Comparison of ENCODE assay signal across 24 mouse cellular contexts in genomic region chrX:99586282-99586681, GRCm38 (mm10).
A peak's percentile ranks its signal among the peaks of the same experiment; 100 is the strongest.
DNase-seq lines count a peak whose midpoint lies in the region; ATAC-seq and TF ChIP-seq lines count a peak whose summit lies in the region.
"Had no signal": no experiment of that assay in that cellular context is flagged by ENCODE, and none has a peak within 500 bp of the region (broad histone marks: within the 10 kb centered on the region; RNA-seq: fewer than 3 reads in every experiment).

No protein-coding gene starts in this region.

- no peaks in the 10 kb centered on the region for H3K4me1 ChIP-seq in intestine, embryonic 15.5 days (replicated peaks)
- no peaks in the 10 kb centered on the region for H3K4me1 ChIP-seq in intestine, postnatal 0 days (replicated peaks; ENCODE audit: control insufficient read depth, insufficient read depth, low read length)
- H3K4me1 ChIP-seq in kidney, embryonic 16.5 days (ENCODE audit: insufficient read depth, low read length), result 0 out of 2 replicates have a peak, but pooled peaks cover 10% of the 10 kb centered on the region
- no peaks in the 10 kb centered on the region; a peak in 1 of 4 replicates for H3K4me1 ChIP-seq in ES-E14 (ENCODE audit: control insufficient read depth in 2 of 2, insufficient read depth in 2 of 2, low read length in 2 of 2, poor library complexity in 1 of 2)
- H3K4me1 ChIP-seq: heart, embryonic 15.5 days had no signal

- H3K9me3 ChIP-seq in intestine, embryonic 15.5 days, result no peaks in the 10 kb centered on the region
- no peaks in the 10 kb centered on the region for H3K9me3 ChIP-seq in intestine, postnatal 0 days (ENCODE audit: control insufficient read depth)
- no peaks in the 10 kb centered on the region for H3K9me3 ChIP-seq in kidney, embryonic 16.5 days (ENCODE audit: low read length)
- no peaks in the 10 kb centered on the region for H3K9me3 ChIP-seq in ES-E14 (ENCODE audit: control insufficient read depth, insufficient read depth, low read depth, low read length)
- H3K9me3 ChIP-seq: forebrain, embryonic 12.5 days; forebrain, embryonic 15.5 days; heart, embryonic 12.5 days; heart, embryonic 15.5 days; hindbrain, embryonic 10.5 days; hindbrain, embryonic 13.5 days had no signal

- 68% methylated on average over 11 of the region's 11 CpGs for WGBS in intestine, embryonic 15.5 days
- 69% methylated on average over 11 of the region's 11 CpGs for WGBS in intestine, postnatal 0 days
- 57% methylated on average over 11 of the region's 11 CpGs for WGBS in kidney, embryonic 16.5 days

- H3K36me3 ChIP-seq in intestine, embryonic 15.5 days, result no peaks in the 10 kb centered on the region
- no peaks in the 10 kb centered on the region for H3K36me3 ChIP-seq in intestine, postnatal 0 days (ENCODE audit: control insufficient read depth, insufficient read depth)
- H3K36me3 ChIP-seq in kidney, embryonic 16.5 days (ENCODE audit: insufficient read depth, low read length), result no peaks in the 10 kb centered on the region
- H3K36me3 ChIP-seq in ES-E14 (ENCODE audit: control insufficient read depth, insufficient read depth, low read length, poor library complexity, severe bottlenecking), result no peaks in the 10 kb centered on the region
- H3K36me3 ChIP-seq: forebrain, embryonic 12.5 days; forebrain, embryonic 15.5 days; heart, embryonic 12.5 days; heart, embryonic 15.5 days; hindbrain, embryonic 10.5 days; hindbrain, embryonic 13.5 days had no signal

- DNase-seq in kidney, postnatal 25 days, result no peak
- DNase-seq in ES-E14 (ENCODE audit: low read depth, low spot score), result no peak
- no peak for DNase-seq in ovary, adult 18-20 months (ENCODE audit: low spot score)
- DNase-seq: adrenal gland, adult 8-10 months; adrenal gland, postnatal 25 days; B cell, adult 2 months; cerebellum, adult 18-20 months; cerebellum, adult 9-10 months; cerebellum, postnatal 14 days; gastrocnemius, postnatal 25 days; heart, adult 18-20 months; heart, postnatal 10 days; heart, postnatal 36 days had no signal

- no peak overlapping the region for H3K4me2 ChIP-seq in intestine, embryonic 15.5 days (replicated peaks)
- no peak overlapping the region for H3K4me2 ChIP-seq in intestine, postnatal 0 days (replicated peaks; ENCODE audit: low read depth)
- H3K4me2 ChIP-seq in kidney, embryonic 16.5 days (replicated peaks; ENCODE audit: low read depth, low read length), result no peak overlapping the region
- H3K4me2 ChIP-seq: forebrain, embryonic 12.5 days; forebrain, embryonic 15.5 days; heart, embryonic 12.5 days; heart, embryonic 15.5 days; hindbrain, embryonic 13.5 days had no signal

- in situ Hi-C loops in ES-E14 (cut with MboI; ENCODE audit: low sequenced_read_pairs in 2 of 2, unreplicated experiment in 2 of 2), result loop anchor here in 1 of 2 experiments (25.0 kb wide), 1 partner anchor 449 kb away; the partner anchor contains the start of gene Efnb1

- 0 out of 2 replicates have a peak, but pooled peaks have one; percentile 25 for ATAC-seq in intestine, embryonic 15.5 days
- ATAC-seq in intestine, postnatal 0 days, result no peak
- ATAC-seq in kidney, embryonic 16.5 days (ENCODE audit: low FRiP score, low TSS enrichment), result peak; percentile 44; the same call in 1 of the 2 replicates
- ATAC-seq: activated CD4-positive, CD25-positive, alpha-beta regulatory T cell, adult 4 months had no signal

- no peak overlapping the region for H3K9ac ChIP-seq in intestine, embryonic 15.5 days
- no peak overlapping the region for H3K9ac ChIP-seq in intestine, postnatal 0 days (ENCODE audit: low read depth, low read length)
- no peak overlapping the region for H3K9ac ChIP-seq in kidney, embryonic 16.5 days (replicated peaks; ENCODE audit: low read length)
- H3K9ac ChIP-seq in ES-E14 (ENCODE audit: insufficient read depth, low read depth, low read length, poor library complexity, severe bottlenecking), result no peak overlapping the region
- H3K9ac ChIP-seq: forebrain, embryonic 12.5 days; forebrain, embryonic 15.5 days; heart, embryonic 12.5 days; heart, embryonic 15.5 days; hindbrain, embryonic 13.5 days had no signal

- peaks cover 3% of the 10 kb centered on the region; the same call in 1 of the 2 replicates for H3K27me3 ChIP-seq in intestine, embryonic 15.5 days (replicated peaks)
- no peaks in the 10 kb centered on the region for H3K27me3 ChIP-seq in intestine, postnatal 0 days (replicated peaks; ENCODE audit: control insufficient read depth, insufficient read depth, low read length)
- H3K27me3 ChIP-seq in kidney, embryonic 16.5 days (ENCODE audit: insufficient read depth, low read length), result peaks cover 22% of the 10 kb centered on the region; the same call in 1 of the 2 replicates
- H3K27me3 ChIP-seq: CH12.LX; forebrain, embryonic 15.5 days had no signal

- no peak overlapping the region for H3K4me3 ChIP-seq in intestine, embryonic 15.5 days (replicated peaks)
- no peak overlapping the region for H3K4me3 ChIP-seq in intestine, postnatal 0 days (ENCODE audit: low read depth, low read length)
- no peak overlapping the region for H3K4me3 ChIP-seq in kidney, embryonic 16.5 days (ENCODE audit: low read length)
- no peak overlapping the region for H3K4me3 ChIP-seq in ES-E14 (ENCODE audit: insufficient read depth in 1 of 2, low read depth in 1 of 2, low read length in 2 of 2, poor library complexity in 1 of 2, severe bottlenecking in 1 of 2)
- H3K4me3 ChIP-seq: forebrain, embryonic 12.5 days; forebrain, embryonic 15.5 days; heart, embryonic 12.5 days; heart, embryonic 15.5 days; hindbrain, embryonic 10.5 days; hindbrain, embryonic 13.5 days had no signal

- no peak for TF ChIP-seq CTCF in intestine, postnatal 0 days (IDR thresholded peaks at IDR 0.05; ENCODE audit: low read depth)

- no peak overlapping the region for H3K27ac ChIP-seq in intestine, embryonic 15.5 days
- no peak overlapping the region for H3K27ac ChIP-seq in intestine, postnatal 0 days (ENCODE audit: low read depth, low read length)
- peak overlapping the region; percentile 72 for H3K27ac ChIP-seq in kidney, embryonic 16.5 days (ENCODE audit: low read length)
- H3K27ac ChIP-seq in ES-E14 (ENCODE audit: insufficient read depth, low read depth, low read length, poor library complexity, severe bottlenecking), result peak overlapping the region; percentile 31; the same call in 1 of the 2 replicates
- H3K27ac ChIP-seq: forebrain, embryonic 12.5 days; heart, embryonic 15.5 days had no signal

TF ChIP-seq in ES-E14, 5 proteins besides CTCF, POLR2A, EP300 and RAD21:
- TF ChIP-seq ZC3H11A (IDR thresholded peaks at IDR 0.05; ENCODE audit: borderline replicate concordance, low read depth, low read length) (no peak), HCFC1 (IDR thresholded peaks at IDR 0.05; ENCODE audit: borderline replicate concordance, insufficient read depth, low read length) (no peak), MAFK (IDR thresholded peaks at IDR 0.05; ENCODE audit: insufficient read depth, low read depth, low read length) (no peak), ZNF384 (IDR thresholded peaks at IDR 0.05; ENCODE audit: low read depth, low read length) (no peak), CHD2 (IDR thresholded peaks at IDR 0.05; ENCODE audit: low read depth, low read length) (no peak)

Comparison
In these comparisons a context has a peak if more than half of its experiments do, and no peak if none do; other contexts are left out.
1. H3K27ac ChIP-seq: peak in kidney, embryonic 16.5 days (single experiment) and ES-E14 (single experiment); none in intestine, embryonic 15.5 days (single experiment) and intestine, postnatal 0 days (single experiment).